Mouse (Mus musculus): ENCODE measurements around the gene Ovgp1. TPM values are rescaled to one million over a fixed set of nuclear protein-coding genes. Genes with fewer than 3 reads are reported as not detected.
"Not testable (repeated sequence)": the region's sequence is repeated elsewhere in the genome, so short reads cannot be mapped to it uniquely, and the experiment has no call there.

The Ovgp1 gene
- total RNA-seq (2021) = 1 to 10 TPM in 1 of 2 experiments, under 1 TPM in 1; 0.38 to 1.1 TPM
- 0.58 and 0.77 TPM in 2 replicates for polyA plus RNA-seq (2012; rRNA removed)
- long read RNA-seq = 0 reads

- DNase-seq = no peak
Measured at GRCm38 (mm10) chr3:105973411-105973810, at the start of gene Ovgp1. Ovgp1 (plus strand) TSS chr3:105973711.

GRCm38 (mm10) chr3:105924616-105925015 is 48.9 kb upstream of the Ovgp1 start:
- DNase-seq = no peak

GRCm38 (mm10) chr3:105927561-105928194 is 45.8 kb upstream of the Ovgp1 start:
- DNase-seq = no peak

DNA sequence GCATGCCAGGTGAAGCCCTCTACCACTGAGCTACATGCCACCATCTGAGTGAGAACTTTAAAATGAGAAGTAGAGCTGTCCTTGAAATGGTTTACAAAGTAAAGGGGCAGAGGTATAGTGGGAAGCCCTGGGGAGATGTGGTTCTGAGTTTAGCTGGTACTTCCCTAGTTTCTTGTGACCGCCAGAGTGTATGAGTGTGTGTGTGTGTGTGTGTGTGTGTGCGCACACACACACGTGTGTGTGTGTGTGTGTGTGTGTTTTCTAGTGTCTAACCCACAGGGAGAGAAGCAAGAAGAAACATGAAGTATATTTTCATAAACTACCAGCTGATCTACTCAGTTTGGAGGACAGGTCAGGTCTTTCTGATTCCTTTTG is 45.3 kb upstream of the Ovgp1 start:
- DNase-seq = no peak

- no peak for DNase-seq
Measured at GRCm38 (mm10) chr3:105928781-105929180, 44.7 kb upstream of the Ovgp1 start.

- DNase-seq = no peak
Measured at GRCm38 (mm10) chr3:105929821-105930220, 43.7 kb upstream of the Ovgp1 start.

DNA sequence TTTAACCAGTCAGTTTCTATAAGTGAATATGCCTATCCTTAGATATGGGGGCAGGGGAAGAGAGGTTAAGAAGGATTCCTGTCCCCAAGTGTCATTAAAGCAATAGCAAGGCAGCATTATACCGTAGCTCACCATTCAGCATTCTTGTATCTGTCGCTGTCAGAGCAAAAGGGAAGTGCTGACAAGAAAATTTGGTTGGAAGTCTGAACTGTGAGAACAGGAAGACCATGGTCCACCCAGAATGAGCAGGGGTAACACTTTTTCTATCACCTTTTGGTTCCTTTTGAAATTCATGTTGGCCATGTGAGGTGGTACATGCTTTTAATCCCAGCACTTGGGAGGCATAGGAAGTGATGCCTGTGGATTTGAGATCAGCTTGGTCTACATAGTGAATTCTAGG is 42.4 kb upstream of the Ovgp1 start:
- DNase-seq = no peak

- no peak for DNase-seq
Measured at GRCm38 (mm10) chr3:105932240-105933071, 41.1 kb upstream of the Ovgp1 start, which contains the start of gene I830077J02Rik. I830077J02Rik (minus strand) TSS chr3:105932664.

- no peak for DNase-seq
Measured at GRCm38 (mm10) chr3:105933926-105934325, 39.6 kb upstream of the Ovgp1 start.

DNA sequence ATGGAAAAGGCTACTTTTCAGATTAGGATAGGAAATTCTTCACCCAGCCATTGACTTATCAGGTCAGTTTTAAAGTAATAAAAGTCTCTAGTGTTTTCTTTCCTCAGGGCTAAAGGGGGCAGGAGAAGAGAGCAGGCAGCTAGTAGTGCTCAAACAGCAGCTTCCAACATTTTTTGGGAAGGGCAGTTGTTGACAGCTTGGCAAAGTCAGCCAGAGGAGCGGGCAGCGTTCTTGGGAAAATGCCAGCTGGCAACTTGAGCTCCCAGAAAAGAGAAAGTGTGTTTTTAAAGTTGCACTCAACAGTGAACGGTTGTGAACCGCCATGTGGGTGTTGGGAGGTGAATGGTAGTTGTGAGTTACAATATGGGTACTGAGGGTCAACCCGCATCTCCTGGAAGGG is 38.5 kb upstream of the Ovgp1 start:
- DNase-seq = peak; percentile 43

GRCm38 (mm10) chr3:105936111-105936510 is 37.4 kb upstream of the Ovgp1 start:
- no peak for DNase-seq

DNA sequence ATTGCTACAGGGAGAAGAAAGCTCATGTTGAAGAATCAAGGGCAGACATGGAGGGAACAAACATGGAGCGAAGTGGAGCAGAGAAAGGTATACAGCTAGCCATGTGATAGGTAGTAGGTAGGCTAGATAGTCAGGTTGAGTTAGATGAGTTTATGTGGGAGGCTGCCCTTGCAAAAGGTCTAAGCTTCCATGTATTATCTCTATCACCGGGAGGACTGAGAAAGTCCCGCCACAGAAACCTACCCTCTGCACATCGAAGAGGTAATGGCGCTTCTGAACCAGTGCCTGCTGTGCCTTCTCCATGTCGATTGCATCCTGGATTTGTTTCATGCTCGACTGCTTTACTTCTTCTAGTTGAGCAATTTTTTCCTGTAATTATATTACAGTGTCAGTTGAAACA is 22.2 kb upstream of the Ovgp1 start:
- no peak for DNase-seq

GRCm38 (mm10) chr3:105957235-105957634 is 16.3 kb upstream of the Ovgp1 start:
- no peak for DNase-seq

DNA sequence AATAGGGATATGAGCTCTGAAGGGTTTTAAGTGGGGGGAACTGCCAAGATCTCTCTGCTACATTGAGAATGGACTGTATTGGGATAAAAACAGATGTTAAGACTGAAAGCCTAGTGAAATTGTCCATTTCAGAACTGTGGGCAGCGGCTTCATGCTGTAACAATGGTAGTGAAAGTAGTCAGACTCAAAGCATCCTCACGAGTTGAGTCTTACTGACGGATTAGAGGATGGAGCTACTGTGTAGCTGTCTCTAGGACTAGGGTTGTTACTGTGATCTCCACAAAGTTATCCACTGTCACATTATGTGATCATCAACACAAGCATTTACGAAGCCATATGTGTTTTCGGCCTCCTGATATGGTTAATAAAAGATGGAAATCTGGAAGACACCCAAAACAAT is 15.3 kb upstream of the Ovgp1 start:
- DNase-seq = no peak

GRCm38 (mm10) chr3:105958974-105959580 is 14.4 kb upstream of the Ovgp1 start, which contains the start of gene Wdr77:
Wdr77 (plus strand) TSS chr3:105959369.
- peak; percentile 97 for DNase-seq

GRCm38 (mm10) chr3:105959585-105959984 is 13.9 kb upstream of the Ovgp1 start:
- no peak for DNase-seq

- DNase-seq = no peak
Measured at GRCm38 (mm10) chr3:105959999-105960398, 13.5 kb upstream of the Ovgp1 start, which contains the start of gene Atp5f1. Atp5f1 (minus strand) TSS chr3:105960099.

DNA sequence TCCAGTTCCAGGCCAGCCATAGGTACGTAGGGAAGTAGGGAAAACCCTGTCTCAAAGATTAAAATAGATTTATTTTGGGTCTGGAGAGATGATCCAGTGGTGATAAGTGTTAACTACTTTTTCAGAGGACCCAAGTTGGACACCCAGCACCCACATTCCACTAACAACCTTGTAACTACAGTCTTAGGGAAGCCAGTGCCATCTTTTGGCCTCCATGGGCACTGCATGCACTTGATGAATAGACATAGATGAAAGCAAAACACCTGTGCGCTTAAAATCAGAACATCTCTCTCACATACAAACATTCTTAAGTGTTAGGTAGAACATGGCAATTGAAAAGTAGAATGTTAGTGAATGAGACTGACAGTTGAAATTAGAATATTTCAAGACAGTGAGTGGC is 12.8 kb upstream of the Ovgp1 start:
- DNase-seq = no peak

- no peak for DNase-seq
Measured at GRCm38 (mm10) chr3:105971831-105972446, 1.6 kb upstream of the Ovgp1 start.

GRCm38 (mm10) chr3:105974174-105974573 is 663 bp downstream of the Ovgp1 start:
- no peak for DNase-seq

DNA sequence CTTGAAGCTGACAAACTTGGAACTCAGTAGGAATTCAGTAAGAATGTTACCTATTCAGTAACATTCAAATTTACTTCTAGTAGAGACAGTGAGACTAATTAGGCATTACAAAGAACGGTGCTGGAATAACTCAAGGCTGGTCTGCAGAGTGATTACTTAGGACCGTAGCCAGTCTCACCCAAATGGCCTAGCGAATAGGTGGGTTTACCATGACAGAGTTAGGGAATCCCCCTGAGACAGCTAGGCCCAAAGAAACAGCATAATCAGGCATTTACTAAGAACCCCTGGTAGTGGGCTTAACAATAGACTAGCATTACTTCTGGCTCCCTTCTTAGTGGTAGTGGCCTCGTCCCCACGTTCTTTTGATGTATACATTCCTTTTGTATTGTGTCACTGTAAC is 16.1 kb downstream of the Ovgp1 start:
- not testable (repeated sequence) for DNase-seq

GRCm38 (mm10) chr3:105991653-105992283 is 18.3 kb downstream of the Ovgp1 start:
- peak; percentile 18 for DNase-seq

All from adrenal gland, adult 2 months (tissue).